Mouse (Mus musculus): ENCODE data around the gene Pglyrp2. TPM values are rescaled to one million over a fixed set of nuclear protein-coding genes. Genes with fewer than 3 reads are reported as not detected.

Gene Pglyrp2
- total RNA-seq, 2 experiments from 2014 or later, result not detected

Small RNAs within 50 kb of the gene (microRNA-seq; reads per million reads assigned to microRNA genes)
- not detected for gene Gm22201

Other genes with a start within 250 kb of the Pglyrp2 start
- under 1 TPM; 0.18 to 0.19 TPM for gene Ephx3, start 234.6 kb downstream of the Pglyrp2 start, total RNA-seq (2021)
- gene Brd4, start 139.4 kb downstream of the Pglyrp2 start, total RNA-seq (2021), result 10 to 100 TPM; 41.0 to 47.3 TPM
- 10 to 100 TPM; 32.0 to 37.5 TPM for gene Akap8, start 102.9 kb downstream of the Pglyrp2 start, total RNA-seq (2021)
- 10 to 100 TPM; 29.2 to 30.6 TPM for gene Akap8l, start 73.6 kb downstream of the Pglyrp2 start, total RNA-seq (2021)
- gene Wiz, start 34.7 kb downstream of the Pglyrp2 start, total RNA-seq (2021), result 10 to 100 TPM; 13.1 to 14.5 TPM
- under 1 TPM; 0.09 to 0.85 TPM for gene Rasal3, start 20.6 kb downstream of the Pglyrp2 start, total RNA-seq (2021)
- gene Cyp4f39, start 28.6 kb upstream of the Pglyrp2 start, total RNA-seq (2021), result 10 to 100 TPM in 1 of 2 experiments, 1 to 10 TPM in 1; 2.2 to 14.1 TPM
- 1 to 10 TPM; 1.3 to 1.5 TPM for gene Cyp4f17, start 81.9 kb upstream of the Pglyrp2 start, total RNA-seq (2021)
- 1 to 10 TPM in 1 of 2 experiments, under 1 TPM in 1; 0.78 to 1.7 TPM for gene Cyp4f16, start 112.4 kb upstream of the Pglyrp2 start, total RNA-seq (2021)
- not detected for gene Cyp4f37, start 197.1 kb upstream of the Pglyrp2 start, total RNA-seq (2021)
- gene Cyp4f40, start 234.7 kb upstream of the Pglyrp2 start, total RNA-seq (2021), result not detected

Measured in gastrocnemius, adult 18-20 months (tissue).